Mouse (Mus musculus) liver, embryonic 14.5 days (tissue): ENCODE measurements around the gene Ucp3. TPM values are rescaled to one million over a fixed set of nuclear protein-coding genes. Genes with fewer than 3 reads are reported as not detected.
A peak's percentile ranks its signal among the peaks of the same experiment; 100 is the strongest.

Experiments used
- ATAC-seq: fragments of 200-750 bp; cut with Nextera tagmentation; 2 replicates; pipeline ENCODE4 v1.8.0; 2017; ENCODE audit warnings: moderate number of reproducible peaks, mild to moderate bottlenecking, moderate library complexity; ENCODE audit not compliant: insufficient read depth
- DNase-seq, 3 experiments: peaks; one replicate each; pipeline ENCODE4 v3.0.0-alpha.2; 2012 to 2013; ENCODE audit warnings: low read depth in 3 of 3, low spot score in 3 of 3
- H3K27ac ChIP-seq: fragments of 300-500 bp; sonication (generic); 2 replicates; pipeline ENCODE4 v1.5.1; 2014; ENCODE audit warnings: moderate library complexity, mild to moderate bottlenecking, control low read depth, inconsistent platforms
- H3K27me3 ChIP-seq: fragments of 300-500 bp; sonication (generic); 2 replicates; pipeline ENCODE4 v1.6.1; 2014; ENCODE audit warnings: mild to moderate bottlenecking, low read length, moderate library complexity; ENCODE audit not compliant: control insufficient read depth, insufficient read depth
- H3K36me3 ChIP-seq: fragments of 300-500 bp; sonication (generic); replicated peaks from 2 replicates; pipeline ENCODE4 v1.6.1; 2014; ENCODE audit warnings: low read depth; ENCODE audit not compliant: control insufficient read depth, insufficient read depth
- H3K4me1 ChIP-seq, 2 experiments: fragments of 200-500 bp in 1 of 2; fragments of 300-500 bp in 1 of 2; sonication (generic) in 1 of 2; replicated peaks; 2 replicates each; pipeline ENCODE4 v1.6.1; 2012 to 2014; ENCODE audit warnings: antibody characterized with exemption in 1 of 2, inconsistent platforms in 1 of 2, low read length in 1 of 2; ENCODE audit not compliant: control insufficient read depth in 2 of 2, insufficient read depth in 2 of 2
- H3K4me2 ChIP-seq: fragments of 300-500 bp; sonication (generic); 2 replicates; pipeline ENCODE4 v1.6.1; 2014; ENCODE audit warnings: low read depth, mild to moderate bottlenecking, control low read depth, moderate library complexity
- H3K4me3 ChIP-seq, 2 experiments: fragments of 200-500 bp in 1 of 2; fragments of 300-500 bp in 1 of 2; sonication (generic) in 1 of 2; 2 replicates each; pipeline ENCODE4 v1.5.1; 2012 to 2014; ENCODE audit warnings: low read depth in 2 of 2, low read length in 2 of 2, mild to moderate bottlenecking in 2 of 2, control low read depth in 1 of 2, inconsistent platforms in 1 of 2, moderate library complexity in 1 of 2; ENCODE audit not compliant: insufficient read depth in 1 of 2
- H3K9ac ChIP-seq: fragments of 300-500 bp; sonication (generic); replicated peaks from 2 replicates; pipeline ENCODE4 v1.6.1; 2014; ENCODE audit warnings: mild to moderate bottlenecking, control low read depth, moderate library complexity
- H3K9me3 ChIP-seq: fragments of 300-500 bp; sonication (generic); 2 replicates; pipeline ENCODE4 v1.6.1; 2016; ENCODE audit warnings: low read length, mixed read lengths; ENCODE audit not compliant: control insufficient read depth
- CTCF ChIP-seq: IDR thresholded peaks from 2 replicates; pipeline ENCODE4 v1.5.1; 2016; ENCODE audit warnings: antibody characterized with exemption, low read depth, control low read depth
- EP300 ChIP-seq: IDR thresholded peaks from 2 replicates; pipeline ENCODE4 v1.6.1; 2016; ENCODE audit warnings: antibody characterized with exemption, low read depth
- WGBS: fragments of 180-500 bp; shearing (Covaris S2); extraction: QIAGEN DNeasy Blood & Tissue Kit; methylation state at CpG from one replicate; pipeline ENCODE4 v1.1.7; 2014; ENCODE audit not compliant: insufficient replicate concordance; 5-methylcytosine and 5-hydroxymethylcytosine counted together
- polyA plus RNA-seq, 2 experiments: library from polyadenylated mRNA; depleted of rRNA in 1 of 2; stranded (reverse) in 1 of 2; unstranded in 1 of 2; fragments of >200 nt; fragmentation: Nextera tagmentation in 1 of 2; extraction: Ambion mirVana in 1 of 2; gene quantifications; 2 replicates each; pipeline versions ENCODE4 v1.2.1 to v1.2.3; 2012 to 2014

Ucp3 gene
- polyA plus RNA-seq, 2 experiments, result 0.02 TPM; not detected in 1

GRCm38 (mm10) chr7:100458153-100458552, 14.6 kb upstream of the Ucp3 start:
- 24% methylated on average over 1 of the region's 1 CpGs for WGBS
- peak overlapping the region; percentile 100 for H3K27ac ChIP-seq
- peaks cover 28% of the 10 kb centered on the region for H3K36me3 ChIP-seq
- H3K27me3 ChIP-seq, result no peaks in the 10 kb centered on the region
- H3K4me1 ChIP-seq, result peaks cover 44 to 55% of the 10 kb centered on the region in 2 experiments
- peak; percentile 68 to 79 (median 70) for DNase-seq
- H3K9me3 ChIP-seq, result no peaks in the 10 kb centered on the region
- 0 out of 4 replicates have a peak overlapping the region, but pooled peaks of 1 of the 2 experiments have one; percentile 14 for H3K4me3 ChIP-seq
- peak; percentile 89 for ATAC-seq
- peak; percentile 76 for TF ChIP-seq CTCF
- peak; percentile 55 for TF ChIP-seq EP300
- peak overlapping the region; percentile 54 for H3K4me2 ChIP-seq
- peak overlapping the region; percentile 19 for H3K9ac ChIP-seq

DNA sequence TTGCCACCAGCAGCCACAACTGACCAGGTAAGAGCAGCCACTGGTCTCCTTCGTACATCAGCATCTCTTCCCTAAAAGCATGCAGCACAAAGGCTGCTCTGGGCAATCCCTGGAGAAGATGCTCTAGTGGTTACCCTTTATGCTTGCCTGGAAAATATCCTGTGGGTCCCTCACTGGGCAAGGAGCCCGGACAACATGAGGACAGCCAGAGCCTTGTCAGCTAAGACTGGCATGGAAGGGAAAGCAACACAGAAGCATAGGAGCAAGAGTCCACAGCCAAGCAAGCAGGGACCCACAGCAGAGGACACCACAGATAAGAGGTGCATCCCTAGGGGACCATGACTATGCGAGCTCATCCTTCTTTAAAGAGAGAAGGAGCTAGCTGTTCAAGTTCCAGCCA, 12.9 kb upstream of the Ucp3 start:
- Histone ChIP-seq H3K27me3 (no peaks in the 10 kb centered on the region), H3K4me2 (no peak overlapping the region), H3K9me3 (no peaks in the 10 kb centered on the region), H3K9ac (peak overlapping the region; percentile 36; the same call in 1 of the 2 replicates), H3K4me1 (peaks cover 60 to 71% of the 10 kb centered on the region in 2 experiments), H3K36me3 (peaks cover 37% of the 10 kb centered on the region), H3K4me3 (no peak overlapping the region), H3K27ac (peak overlapping the region; percentile 100)
- TF ChIP-seq EP300, result no peak
- WGBS, result 83% methylated on average over 3 of the region's 3 CpGs
- DNase-seq (no peak), ATAC-seq (no peak)

DNA sequence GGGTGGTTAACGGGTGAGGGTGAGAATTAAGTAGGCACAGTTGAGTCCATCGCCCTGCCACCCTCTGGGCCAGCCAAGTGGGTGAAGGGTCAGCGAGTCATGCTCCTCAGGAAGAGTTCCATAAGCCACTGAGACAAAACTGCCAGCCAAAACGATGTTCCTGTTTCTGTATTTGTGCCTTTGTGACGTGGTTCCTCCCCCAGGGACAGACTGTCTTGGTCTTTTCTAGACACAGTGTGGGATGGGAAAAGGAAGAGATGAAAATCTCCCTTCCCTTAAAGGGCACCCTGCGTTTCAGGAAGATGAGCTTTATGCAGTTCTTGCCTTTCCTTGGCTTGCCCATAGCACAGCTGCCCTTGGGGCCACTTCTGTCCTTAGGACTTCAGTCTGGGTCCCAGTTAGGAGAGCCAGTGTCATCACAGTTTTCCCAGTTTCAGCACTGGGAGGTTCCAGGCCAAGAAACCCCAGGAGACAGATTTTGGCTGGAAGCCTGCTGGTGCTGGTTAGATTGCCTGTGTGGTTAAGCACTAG, 11.1 kb upstream of the Ucp3 start:
- Histone ChIP-seq H3K4me3 (no peak overlapping the region), H3K9ac (no peak overlapping the region; the same call in 1 of the 2 replicates), H3K36me3 (peaks cover 31% of the 10 kb centered on the region), H3K4me1 (peaks cover 68 to 89% of the 10 kb centered on the region in 2 experiments), H3K27ac (peak overlapping the region; percentile 100), H3K27me3 (no peaks in the 10 kb centered on the region), H3K9me3 (no peaks in the 10 kb centered on the region), H3K4me2 (no peak overlapping the region)
- TF ChIP-seq EP300 (no peak), CTCF (no peak)
- DNase-seq, result no peak
- 49% methylated on average over 6 of the region's 6 CpGs for WGBS
- ATAC-seq, result no peak

DNA sequence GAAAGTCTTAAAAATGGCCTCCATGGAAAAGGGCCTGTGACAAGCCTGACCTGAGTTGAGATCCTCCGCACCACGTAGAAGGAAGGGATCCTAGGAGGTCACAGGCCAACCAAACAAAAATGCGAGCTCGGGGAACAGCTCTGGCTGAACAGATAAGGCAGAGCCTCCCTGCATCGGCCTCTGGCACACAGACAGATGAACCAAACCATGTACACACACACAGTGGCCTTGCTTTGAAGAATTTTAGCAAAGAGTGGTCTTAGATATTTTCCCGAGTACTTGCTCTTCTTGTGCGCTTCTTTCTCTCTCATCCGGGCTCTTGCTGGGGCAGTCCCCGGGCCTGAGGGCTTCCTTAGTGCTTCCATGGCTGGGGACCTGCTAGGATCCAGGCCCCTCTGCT, 9.6 kb upstream of the Ucp3 start:
- Histone ChIP-seq H3K4me1 (peaks cover 70 to 90% of the 10 kb centered on the region in 2 experiments), H3K9me3 (no peaks in the 10 kb centered on the region), H3K27ac (peak overlapping the region; percentile 100), H3K36me3 (peaks cover 31% of the 10 kb centered on the region), H3K27me3 (no peaks in the 10 kb centered on the region), H3K4me2 (peak overlapping the region; percentile 80), H3K4me3 (peak overlapping the region; percentile 24 to 42), H3K9ac (peak overlapping the region; percentile 94)
- DNase-seq (peak; percentile 87 to 88 (median 87)), ATAC-seq (peak; percentile 40)
- TF ChIP-seq EP300 (peak; percentile 86), CTCF (no peak)
- 16% methylated on average over 9 of the region's 9 CpGs for WGBS

DNA sequence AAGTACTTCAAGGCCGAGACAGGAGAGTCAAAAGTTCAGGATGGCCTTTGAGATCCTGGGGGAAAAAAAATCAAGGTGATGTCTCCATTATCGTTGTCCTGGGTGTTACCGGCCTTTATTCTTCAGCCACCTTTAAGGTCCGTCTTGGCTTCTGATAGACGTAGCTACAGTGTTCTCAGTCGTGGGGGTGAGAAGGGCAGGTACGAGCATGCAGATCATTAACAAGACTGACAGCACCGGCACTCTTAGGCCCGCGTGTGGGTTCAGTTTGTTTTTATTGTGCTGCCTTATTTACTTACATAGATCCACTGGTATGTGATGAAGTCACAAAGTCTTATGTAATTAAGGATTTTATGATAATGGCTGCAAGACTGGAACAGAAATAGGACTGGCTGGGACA, 9.0 kb upstream of the Ucp3 start:
- ATAC-seq (no peak), DNase-seq (no peak)
- Histone ChIP-seq H3K36me3 (peaks cover 31% of the 10 kb centered on the region), H3K4me3 (peak overlapping the region; percentile 24 to 76; a peak in 3 of 4 replicates), H3K27ac (peak overlapping the region; percentile 100), H3K27me3 (no peaks in the 10 kb centered on the region), H3K9ac (peak overlapping the region; percentile 94), H3K9me3 (no peaks in the 10 kb centered on the region), H3K4me2 (peak overlapping the region; percentile 80), H3K4me1 (peaks cover 71 to 91% of the 10 kb centered on the region in 2 experiments)
- 69% methylated on average over 10 of the region's 10 CpGs for WGBS
- no peak for TF ChIP-seq EP300
- TF ChIP-seq CTCF, result no peak
